Mouse (Mus musculus): ENCODE results near the gene Cttn.
A peak's percentile ranks its signal among the peaks of the same experiment; 100 is the strongest.

Cttn gene

DNA sequence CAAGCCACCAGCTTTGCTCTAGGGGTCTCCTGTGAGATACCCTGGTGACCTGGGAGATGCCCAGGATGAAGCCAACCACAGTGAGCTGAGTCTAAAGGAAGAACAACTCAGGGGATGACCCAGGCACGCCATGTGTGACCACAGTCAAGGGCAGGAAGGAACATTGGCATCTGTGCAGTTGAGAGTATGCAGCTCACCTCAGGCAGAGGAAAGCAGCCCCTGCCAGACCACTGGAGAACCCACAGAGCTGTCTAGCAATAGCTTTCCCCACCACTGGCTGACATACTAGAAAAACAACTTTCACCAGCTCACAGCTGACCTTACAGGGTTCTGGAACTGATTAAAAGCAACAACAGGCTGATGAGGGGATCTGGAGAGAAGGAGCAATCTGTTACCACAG is 22.6 kb downstream of the Cttn start:
- no peak for DNase-seq

DNA sequence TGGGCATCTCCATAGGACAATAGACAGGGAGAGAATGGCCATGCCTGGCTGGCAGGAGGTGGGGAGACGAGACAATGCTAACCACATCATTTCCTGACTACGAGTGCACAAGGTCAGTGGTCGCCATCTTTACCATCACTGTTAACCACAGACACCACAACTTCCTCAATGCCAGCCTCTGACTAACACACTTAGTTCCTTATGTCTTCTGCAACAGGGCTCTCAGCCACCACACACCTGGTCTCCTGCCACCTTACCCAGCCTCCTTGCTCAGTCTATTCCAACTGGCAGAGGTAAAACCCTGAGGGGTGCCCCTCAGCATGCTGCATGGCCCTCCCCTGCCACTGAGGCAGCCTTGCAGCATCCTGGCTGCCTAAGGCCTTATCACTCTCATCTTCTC is 23.7 kb downstream of the Cttn start:
- DNase-seq, result no peak

DNA sequence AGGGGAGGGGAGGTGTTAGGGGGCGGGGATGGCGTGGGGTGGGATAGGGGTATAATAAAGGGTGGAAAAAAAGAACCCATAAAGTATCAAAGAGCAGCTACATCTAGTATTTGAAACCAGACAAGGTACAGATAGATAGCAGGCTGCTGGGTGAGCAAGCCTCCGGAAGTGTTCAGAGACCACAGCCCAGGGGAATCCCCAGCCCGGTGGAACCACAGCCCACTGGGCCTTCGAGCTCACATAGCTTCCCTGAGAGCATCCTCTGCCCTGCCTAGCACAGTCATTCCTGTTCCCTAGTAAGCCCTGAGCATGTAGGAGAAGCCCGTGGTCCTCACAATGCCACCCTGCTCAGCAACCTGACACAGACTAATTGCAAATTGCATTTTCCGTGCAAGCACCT is 26.0 kb downstream of the Cttn start:
- DNase-seq, result no peak

DNA sequence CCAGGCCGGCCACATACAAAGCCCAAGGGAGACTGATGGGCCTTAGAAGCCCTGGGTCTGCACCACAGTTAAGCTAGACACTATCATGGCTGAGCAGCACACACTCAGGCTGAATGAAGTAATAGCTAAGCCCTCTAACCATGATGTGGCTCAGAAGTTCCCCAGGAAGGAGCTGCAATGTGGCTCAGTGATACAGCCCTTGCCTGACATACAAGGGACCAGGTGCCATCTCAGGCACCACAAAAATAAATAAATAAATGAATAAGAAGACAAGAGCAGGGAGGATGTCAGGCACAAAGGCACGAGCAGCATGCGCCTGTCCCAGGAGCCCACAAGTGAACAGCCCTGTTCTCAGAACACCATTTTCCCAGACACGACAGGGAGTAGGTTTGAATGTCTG is 28.8 kb downstream of the Cttn start:
- DNase-seq, result no peak

DNA sequence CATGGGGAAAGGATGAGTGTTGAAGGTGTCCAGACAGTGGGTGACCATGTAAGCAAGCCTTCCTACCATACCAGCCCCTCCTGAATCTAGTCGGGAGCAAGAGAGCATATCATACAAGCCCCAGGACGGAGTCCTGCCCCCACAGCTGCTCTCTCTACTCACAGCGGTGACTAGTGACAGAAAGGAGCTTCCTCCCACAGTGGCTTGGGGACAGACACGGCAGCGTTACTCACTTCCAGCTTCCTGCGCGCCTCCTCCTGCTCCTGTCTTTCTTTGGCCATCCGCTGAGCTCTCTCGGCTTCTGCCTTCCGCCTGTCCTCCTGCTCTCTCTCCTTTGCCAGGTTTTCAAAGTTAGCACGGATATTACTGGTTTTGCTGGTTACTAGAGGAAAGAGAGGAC is 29.3 kb downstream of the Cttn start:
- DNase-seq, result no peak

DNA sequence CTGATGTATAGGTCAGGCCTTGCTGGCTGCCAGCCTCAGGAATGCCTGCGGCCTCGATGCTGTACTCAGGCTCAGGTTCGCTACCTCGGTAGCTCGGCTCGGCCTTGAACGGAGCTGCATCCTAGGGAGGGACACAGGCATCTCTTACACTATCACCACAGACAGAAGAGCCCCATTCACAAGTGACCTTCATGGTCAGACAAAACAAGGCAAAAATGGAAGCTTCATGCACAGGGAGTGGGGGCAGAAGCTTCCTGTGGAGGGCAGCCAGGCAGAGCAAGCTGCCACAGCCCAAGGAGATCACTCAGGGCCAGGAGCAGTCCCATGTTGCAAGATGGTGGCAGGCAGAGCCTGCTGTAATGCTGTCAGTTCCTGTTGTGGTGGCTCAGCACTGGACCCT is 32.0 kb downstream of the Cttn start:
- no peak for DNase-seq

DNA sequence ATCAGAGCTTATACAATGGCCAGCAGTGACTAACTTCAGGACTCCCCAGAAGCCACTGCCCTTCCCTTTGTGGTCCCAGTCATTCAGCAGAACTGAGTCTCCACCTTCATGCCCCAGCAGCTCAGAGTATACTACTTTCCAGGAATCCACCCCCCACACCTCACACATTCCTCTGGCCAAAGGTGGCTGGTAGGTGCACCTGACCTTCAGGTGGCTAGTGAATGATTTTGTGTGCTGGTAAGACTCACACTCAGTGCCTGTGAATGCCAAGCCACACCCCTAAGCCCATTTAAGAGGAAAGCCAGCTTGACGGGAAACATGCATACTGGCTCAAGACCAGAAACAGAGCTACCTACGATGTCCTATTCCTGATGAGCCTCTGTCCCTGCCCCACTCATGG is 37.9 kb downstream of the Cttn start:
- DNase-seq, result peak; percentile 36 to 57

DNA sequence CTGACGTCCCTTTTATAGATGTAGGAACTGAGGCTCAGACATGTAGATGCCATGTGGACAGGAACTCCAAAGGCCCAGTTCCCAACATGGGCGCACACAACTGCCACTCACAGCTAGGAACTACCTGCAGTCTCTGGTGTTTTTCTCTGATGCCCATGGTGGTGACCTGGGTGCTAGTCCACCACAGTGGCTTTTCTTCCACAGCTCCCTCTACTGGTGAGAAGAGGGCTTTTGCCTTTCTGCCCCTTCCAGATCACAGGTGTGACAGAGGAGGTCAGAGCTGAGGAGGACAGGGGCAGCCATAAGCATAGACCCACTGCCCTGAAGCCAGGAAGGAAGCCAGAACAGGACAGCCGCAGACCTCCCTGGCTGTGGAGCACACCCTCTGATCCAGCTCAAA is 43.3 kb downstream of the Cttn start:
- no peak for DNase-seq

DNA sequence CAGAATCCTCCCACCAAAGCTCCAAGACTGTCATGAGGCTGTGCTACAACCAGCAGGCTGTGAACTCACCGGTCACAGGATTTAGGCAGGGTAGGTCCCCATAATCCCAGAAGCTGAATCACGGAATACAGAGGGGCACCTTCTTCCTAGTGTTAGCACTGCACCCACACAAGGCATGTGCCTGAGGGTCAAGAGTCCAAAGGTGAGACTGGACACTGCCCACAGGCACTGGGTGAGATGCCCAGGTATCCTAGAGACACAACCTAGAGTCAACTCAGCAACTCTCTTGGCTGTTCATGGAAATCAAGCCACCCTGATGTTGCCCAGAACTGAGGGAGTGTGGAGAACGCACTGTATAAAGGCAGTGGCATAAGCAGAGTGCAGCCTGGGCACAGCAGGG is 44.2 kb downstream of the Cttn start:
- peak; percentile 25 to 58 for DNase-seq

DNA sequence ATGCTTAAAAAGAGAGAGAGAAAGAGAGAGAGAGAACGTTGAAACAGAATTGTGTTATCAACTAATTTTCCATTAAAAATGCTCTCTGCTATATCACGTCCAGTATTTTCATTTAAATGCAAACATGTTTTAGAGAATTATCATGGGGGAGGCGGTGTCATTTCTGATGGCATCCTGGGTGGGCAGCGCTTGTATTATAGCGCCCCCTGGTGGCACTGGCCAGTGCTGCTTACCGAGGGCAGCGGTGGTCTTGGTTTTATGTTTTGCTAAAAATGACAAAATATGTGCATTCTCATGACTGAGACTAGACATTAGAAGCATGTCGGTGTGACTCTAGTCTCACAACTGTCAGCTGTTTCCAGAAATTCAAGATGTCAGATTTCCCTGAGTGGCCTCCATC is 44.9 kb downstream of the Cttn start:
- DNase-seq, result peak in 1 of 2 experiments; percentile 63

DNA sequence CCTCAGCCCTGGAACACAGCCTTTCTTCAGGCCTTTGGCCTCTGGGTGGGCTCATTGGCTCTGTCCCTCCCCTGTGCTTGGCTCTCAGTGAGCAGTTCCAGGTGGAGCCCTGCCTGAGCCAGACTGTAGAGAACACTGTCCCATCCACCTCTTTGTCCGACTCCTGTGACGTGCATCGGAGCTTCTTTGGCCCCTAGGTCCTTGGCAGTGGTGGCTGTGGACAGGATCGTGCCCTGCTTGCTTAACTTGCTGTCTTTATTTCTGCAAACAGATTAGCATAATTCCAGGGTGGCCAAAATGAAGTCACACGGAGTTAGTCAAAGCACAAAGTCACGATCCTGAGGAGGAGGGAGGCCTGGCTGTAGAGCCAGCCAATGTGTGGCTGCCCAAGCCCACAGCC is 49.3 kb downstream of the Cttn start:
- DNase-seq, result no peak

DNA sequence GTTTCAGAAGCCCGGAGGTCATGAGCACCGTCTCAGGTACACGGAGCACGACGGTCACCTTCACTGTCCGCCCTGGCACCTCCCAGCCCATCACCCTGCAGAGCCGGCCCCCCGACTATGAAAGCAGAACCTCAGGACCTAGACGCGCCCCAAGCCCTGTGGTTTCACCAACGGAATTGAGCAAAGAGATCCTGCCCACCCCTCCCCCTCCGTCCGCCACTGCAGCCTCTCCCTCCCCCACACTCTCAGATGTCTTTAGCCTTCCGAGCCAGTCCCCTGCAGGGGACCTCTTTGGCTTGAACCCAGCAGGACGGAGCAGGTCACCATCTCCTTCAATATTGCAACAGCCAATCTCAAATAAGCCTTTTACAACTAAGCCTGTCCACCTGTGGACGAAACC is 50.3 kb downstream of the Cttn start:
- DNase-seq, result no peak

DNA sequence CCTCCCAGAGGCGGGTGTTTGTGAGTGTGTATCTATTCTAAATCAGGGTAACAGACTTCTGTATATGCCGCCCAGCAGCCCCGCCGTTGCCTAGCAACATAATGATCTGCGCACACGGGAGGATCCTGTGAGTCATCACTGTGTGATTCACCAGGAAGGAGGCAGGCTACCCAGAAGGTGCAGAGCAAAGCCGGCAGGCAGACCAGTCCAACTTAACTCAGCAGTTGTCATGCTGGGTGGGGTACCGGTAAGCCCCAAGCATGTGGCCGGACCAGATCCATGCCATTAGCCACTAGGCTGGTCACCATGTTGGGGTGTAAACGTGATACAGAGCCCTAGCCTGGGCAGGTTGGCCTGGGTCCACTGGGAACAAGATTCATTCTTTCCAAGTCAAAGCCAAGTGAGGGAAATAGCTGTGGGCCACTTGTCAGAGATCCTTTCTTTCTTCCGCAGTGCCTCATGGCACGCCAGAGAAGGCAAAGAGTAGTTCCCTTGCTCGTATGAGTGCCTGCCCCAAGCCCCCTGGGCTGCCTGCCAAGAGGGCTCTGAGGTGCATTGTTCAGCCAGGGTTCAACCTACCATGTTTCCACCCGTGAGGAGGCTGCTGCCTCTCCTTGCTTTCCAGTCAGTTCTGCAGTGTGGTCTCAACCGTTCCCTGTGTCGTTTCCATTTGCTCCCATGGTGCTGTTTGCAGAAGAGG is 53.0 kb downstream of the Cttn start:
- DNase-seq, result no peak

DNA sequence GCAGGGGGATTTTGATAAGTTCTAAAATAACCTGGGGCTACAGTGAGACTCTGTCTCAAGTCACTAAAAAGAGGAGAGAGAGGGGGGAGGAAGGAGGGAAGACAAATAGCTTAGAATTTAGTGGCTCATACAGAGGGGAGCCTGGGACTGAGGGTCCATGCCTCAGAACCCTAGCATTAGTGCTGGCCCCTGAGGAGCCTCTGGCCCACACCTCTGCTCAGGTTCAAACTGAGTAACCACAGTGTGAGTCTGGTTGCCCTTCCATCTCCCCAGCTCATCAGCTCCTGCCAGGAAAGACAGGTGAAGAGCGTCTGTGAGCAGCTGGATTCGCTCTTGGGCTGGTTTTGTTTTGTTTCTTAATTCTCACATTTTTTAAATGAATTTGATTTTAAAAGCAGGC is 53.6 kb downstream of the Cttn start:
- no peak for DNase-seq

DNA sequence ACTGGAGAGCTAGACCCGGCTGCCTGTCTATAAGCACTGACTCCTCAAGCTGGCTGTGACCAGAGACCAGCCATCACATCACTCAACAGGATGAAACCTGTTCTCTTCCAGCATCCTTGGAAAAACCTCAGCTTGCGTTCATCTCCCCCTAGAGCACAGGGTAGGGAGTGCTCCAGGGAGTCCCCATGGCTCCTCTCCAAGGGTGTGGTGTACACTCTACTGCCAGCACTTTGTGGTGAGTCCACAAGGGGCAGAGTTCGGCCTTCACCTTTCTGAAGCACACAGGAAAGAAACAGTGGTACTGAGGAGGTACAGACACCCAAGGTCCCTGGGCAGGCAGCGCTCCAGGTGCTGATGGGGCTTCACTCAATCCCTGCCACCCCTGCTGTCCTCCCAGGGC is 55.0 kb downstream of the Cttn start:
- DNase-seq, result peak; percentile 50 to 60

DNA sequence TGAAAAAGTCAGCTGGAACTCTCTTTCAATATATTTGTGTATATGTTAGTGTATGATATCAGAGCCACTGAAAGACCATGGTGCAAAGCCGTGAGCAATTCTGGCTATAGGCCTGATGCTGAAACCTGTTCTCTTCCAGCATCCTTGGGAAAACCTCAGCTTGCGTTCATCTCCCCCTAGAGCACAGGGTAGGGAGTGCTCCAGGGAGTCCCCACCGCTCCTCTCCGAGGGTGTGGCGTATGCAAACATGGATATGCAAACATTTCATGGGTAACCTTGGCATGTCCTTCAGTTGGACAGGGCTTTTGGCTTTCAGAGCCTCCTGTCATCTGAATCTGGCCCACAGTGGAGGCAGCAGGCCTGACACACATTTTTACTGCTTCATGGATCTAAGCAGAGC is 56.2 kb downstream of the Cttn start:
- DNase-seq, result no peak

DNA sequence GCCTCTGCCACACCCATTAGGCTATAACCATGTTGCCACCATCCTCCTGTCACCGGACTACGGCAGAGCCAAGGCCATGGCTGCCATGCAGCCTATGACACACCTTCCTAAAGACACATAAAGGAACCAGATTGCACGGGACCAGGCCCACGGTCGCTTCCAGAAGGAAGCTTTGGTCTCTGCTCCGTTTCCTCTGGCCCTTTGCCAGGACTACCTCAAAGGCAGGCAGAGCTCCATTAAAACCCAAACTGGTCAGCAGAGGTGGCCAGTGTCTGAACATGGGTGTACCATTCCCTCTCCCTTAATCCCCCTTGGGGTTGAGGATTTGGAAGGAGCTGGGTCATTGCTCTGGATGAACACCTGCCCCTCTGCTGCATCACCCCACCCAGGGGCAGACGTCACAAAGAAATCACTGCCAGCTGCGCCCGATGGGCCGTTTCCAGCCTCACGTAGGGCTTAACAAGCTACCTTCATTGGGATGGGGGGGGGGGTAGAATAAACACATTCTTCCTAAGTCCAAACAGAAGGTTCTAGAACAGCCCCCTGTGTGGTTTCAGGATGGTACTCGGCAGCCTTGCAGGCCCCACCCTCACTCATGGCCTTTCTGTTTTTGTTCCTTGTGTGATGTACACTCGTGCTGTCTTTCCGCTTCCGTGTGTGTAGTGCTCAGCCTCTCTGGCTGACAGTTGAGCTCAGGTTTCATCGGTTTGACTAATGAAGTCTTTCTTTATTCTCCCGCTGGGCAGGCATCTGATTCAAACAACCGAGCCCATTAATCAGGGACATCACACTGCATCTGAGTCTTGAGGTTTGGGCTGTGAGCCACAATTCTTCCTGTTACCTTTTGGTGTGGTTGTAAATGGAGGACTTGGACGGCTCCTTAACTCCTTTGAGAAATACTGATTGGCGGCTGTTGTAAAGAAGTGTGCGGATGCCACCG is 58.6 kb downstream of the Cttn start:
- peak in 1 of 2 experiments; percentile 36 for DNase-seq

DNA sequence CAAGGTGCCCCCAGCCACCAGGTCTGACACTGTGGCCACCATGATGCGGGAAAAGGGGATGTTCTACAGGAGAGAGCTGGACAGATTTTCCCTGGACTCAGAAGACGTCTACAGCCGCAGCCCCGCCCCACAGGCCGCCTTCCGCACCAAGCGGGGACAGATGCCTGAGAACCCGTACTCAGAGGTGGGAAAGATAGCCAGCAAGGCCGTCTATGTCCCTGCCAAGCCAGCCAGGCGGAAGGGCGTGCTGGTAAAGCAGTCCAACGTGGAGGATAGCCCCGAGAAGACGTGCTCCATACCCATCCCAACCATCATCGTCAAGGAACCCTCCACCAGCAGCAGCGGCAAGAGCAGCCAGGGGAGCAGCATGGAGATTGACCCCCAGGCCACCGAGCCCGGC is 61.1 kb downstream of the Cttn start:
- DNase-seq, result no peak

DNA sequence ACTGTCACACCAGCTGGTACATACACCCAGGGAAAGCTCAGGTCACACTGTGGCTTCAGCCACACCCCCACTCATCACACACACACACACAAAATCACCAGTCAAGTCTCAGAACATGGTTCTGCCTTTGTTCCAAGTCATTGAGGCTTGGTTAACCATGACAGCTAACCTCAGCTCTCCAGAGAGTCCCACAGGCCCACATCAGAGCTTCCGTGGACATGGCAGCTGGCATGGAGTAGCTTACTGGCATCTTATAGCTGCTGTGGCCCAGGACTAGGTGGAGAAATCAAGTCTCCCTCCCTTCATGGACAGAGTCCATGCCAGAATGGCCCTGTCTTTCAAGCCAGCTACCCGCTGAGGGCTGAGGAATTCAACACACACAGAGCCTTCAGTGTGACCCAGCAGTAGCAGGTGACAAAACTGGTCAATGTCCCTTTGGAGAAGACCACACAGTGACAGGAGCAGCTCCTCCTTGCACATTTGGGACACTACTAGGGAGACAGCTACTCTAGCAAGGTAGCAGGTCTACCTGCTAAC is 62.3 kb downstream of the Cttn start:
- no peak for DNase-seq

DNA sequence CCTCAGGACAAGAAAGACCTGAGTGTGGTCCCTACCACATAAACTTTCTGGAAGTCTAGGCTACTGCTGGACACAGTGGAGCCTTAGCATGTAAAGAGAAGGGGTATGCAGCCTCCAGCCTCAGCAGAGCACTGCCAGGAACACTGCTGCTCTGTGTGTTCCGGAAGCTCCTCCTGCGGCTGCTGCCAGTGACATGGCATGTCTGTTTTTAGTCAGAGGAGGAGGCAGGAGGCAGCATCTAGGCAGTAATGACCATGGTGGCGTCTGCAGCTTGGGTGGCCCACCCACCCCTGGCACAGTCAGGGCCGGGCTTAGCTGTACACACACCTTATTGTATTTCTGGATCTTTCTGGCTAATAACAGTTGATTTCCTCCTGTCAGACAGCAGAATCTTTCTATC is 63.1 kb downstream of the Cttn start:
- no peak for DNase-seq

DNA sequence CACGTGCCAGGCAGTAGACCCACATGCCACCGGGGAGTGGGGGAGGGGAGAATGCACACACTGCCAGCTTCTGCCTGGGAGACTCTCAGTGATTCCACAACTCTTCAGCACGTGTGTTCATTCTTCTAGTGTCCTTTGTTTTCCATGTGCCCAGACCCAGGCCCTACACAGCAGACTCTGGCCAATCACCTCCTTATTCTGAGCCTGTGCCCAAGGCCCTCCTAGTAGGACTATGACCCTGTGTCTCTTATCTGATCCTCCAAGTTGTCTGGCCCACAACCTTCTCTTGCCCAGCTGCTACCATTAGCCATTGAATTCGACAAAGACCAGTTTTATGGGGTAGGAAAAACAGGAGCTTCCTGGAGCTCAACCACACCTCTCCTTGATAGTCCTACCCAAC is 68.3 kb downstream of the Cttn start:
- no peak for DNase-seq

DNA sequence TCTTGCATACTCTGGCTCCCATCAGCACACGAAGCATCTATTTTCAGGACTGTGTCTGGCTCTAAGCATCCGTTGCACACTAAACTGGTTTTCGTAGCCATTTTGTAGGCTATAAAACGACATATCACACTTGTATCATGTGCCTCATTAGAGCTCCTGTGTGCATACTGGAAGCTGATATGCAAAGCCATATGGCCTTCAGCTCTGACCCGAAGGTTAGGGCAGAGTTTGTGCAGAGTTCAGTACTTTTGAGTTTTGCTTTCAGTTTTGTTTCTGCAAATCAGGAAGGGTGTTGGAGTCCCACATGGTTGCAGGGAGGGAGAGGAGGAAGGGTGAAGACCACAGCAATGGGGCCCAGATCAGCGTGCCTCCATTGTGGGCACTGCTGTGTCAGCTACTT is 79.1 kb downstream of the Cttn start:
- no peak for DNase-seq

DNA sequence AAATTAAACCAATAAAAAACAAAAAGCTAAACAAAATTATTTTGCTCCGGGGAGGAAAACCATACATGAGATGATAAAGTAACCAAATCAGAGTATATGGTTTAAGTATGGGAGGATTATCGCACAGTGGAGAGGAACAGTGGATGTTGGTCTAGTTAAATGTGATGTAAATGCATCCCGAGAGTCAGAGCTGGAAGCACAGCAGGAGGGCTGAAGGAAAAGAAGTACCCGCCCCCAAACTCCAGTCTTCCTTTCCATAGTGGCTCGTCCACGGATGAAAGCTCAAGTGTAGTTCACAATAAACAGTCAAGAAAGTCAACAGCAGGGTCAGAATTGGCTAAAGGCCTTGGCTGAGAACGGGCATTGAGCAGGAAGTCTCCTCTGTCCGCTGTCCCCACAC is 80.1 kb downstream of the Cttn start:
- no peak for DNase-seq

DNA sequence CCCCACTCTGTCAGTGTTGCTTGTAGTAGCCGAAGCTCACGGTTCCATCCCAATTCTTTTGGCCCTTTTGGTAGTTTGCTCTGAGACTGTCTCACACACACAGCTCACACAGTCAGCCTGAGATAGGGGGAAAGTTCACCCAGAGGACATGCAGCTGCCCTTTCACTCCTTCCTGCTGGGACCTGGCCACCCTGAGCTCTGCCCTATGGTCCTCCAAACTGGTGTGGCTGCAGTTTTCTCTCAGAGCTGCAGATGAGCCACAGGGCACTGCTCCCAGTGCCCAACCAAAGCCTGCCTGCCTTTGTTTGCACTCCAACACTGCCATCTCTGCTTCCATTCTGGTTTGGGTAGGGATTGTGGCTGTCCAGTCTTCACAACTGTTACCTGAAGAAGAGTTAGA is 81.1 kb downstream of the Cttn start:
- peak in 1 of 2 experiments; percentile 62 for DNase-seq
